Mouse (Mus musculus): ENCODE results near the gene Abhd18. TPM values are rescaled to one million over a fixed set of nuclear protein-coding genes. Genes with fewer than 3 reads are reported as not detected.

The Abhd18 gene
- 21.5 TPM for polyA plus RNA-seq (2017; shearing (Covaris generic))

GRCm38 (mm10) chr3:40846957-40847017 lies at the start of gene Abhd18:
Gene Abhd18, plus strand, starts transcription at chr3:40846970.

GRCm38 (mm10) chr3:40799530-40800372 lies 47.0 kb upstream of the Abhd18 start, which contains the start of gene Plk4:
Gene Plk4, plus strand, starts transcription at chr3:40800019.

GRCm38 (mm10) chr3:40846473-40846956 lies 255 bp upstream of the Abhd18 start, which contains the start of gene Mfsd8:
Gene Mfsd8, minus strand, starts transcription at chr3:40846886.

GRCm38 (mm10) chr3:40902443-40902842 lies 55.7 kb downstream of the Abhd18 start, which contains the start of gene 1700034I23Rik:
Gene 1700034I23Rik, minus strand, starts transcription at chr3:40902543.

GRCm38 (mm10) chr3:40949170-40949902 lies 102.6 kb downstream of the Abhd18 start, which contains the start of gene Larp1b:
Gene Larp1b, plus strand, starts transcription at chr3:40949828.

Other genes starting within 250 kb of the Abhd18 start
- gene Slc25a31, start 138.1 kb upstream of the Abhd18 start, polyA plus RNA-seq (2017; shearing (Covaris generic)): not detected
- gene Hspa4l, start 102.5 kb upstream of the Abhd18 start, polyA plus RNA-seq (2017; shearing (Covaris generic)): 31.4 TPM
- 10.9 TPM for gene Plk4, start 47.0 kb upstream of the Abhd18 start, polyA plus RNA-seq (2017; shearing (Covaris generic))
- gene Mfsd8, start 84 bp upstream of the Abhd18 start, polyA plus RNA-seq (2017; shearing (Covaris generic)): 23.2 TPM
- 0.73 TPM for gene 1700034I23Rik, start 55.6 kb downstream of the Abhd18 start, polyA plus RNA-seq (2017; shearing (Covaris generic))
- gene Larp1b, start 102.9 kb downstream of the Abhd18 start, polyA plus RNA-seq (2017; shearing (Covaris generic)): 17.6 TPM
- 3.2 TPM for gene Pgrmc2, start 236.1 kb downstream of the Abhd18 start, polyA plus RNA-seq (2017; shearing (Covaris generic))